Mouse (Mus musculus): ENCODE results near the gene Pcnp.
"Not testable (repeated sequence)": the region's sequence is repeated elsewhere in the genome, so short reads cannot be mapped to it uniquely, and the experiment has no call there.

Gene Pcnp

DNA sequence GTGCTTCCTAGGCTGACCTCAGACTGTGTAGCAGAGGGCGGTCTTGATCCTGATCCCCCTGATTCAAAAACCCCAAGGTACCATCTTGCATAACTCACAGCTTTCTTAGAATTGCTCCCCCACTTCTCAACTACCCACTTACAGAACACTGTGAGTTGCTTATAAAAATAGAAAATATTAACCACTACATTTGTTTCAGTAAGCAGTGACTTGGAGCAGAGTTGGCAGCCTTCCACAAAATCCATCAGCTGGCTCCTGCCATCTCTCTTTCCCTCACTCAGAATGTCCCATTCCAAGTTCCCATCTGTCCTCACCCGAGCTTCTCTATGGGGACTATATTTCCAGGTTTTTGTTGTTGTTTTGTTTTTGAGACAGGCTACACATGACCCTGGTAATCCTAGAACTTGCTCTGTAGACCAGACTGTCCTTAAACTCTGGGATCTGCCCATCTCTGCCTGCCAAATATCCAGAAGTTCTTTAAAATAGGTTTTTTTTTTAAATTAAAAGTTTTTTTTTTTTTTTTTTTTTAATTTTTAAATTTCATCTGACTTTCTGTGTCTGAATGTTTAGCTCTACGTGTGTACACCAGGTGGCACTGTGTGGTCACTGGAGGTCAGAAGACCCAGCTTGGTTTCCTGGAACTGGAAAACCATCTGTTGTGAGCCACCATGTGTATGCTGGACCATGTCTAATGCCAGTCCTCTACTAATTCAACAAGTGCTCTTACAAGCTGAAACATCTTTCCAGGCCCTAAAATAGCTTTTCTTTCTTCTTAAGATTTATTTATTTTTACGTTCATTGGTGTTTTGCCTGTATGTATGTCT lies 65.2 kb downstream of the Pcnp start:
- DNase-seq = no peak

DNA sequence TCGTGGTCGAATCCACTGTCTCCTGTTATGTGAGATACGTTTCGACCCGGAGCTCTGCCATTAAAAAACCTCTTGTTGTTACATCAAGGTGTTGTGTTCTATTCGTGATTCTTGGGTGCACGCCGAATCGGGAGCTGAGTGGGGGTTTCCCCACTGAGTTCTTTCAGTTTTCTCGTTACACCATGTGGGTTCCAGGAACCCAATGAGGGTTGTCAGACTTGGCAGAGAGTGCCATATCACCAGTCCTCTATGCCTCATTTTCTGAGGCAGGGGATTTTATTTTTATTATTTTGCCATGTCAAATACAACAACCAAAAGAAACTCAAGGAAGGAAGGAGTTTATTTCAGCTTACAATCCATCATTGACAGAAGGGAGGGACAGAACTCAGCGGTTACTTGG lies 66.5 kb downstream of the Pcnp start:
- DNase-seq = not testable (repeated sequence)
